Mouse (Mus musculus) forebrain, embryonic 11.5 days (tissue): ENCODE measurements around the gene Tsen34. TPM values are rescaled to one million over a fixed set of nuclear protein-coding genes. Genes with fewer than 3 reads are reported as not detected.
"Not testable (repeated sequence)": the region's sequence is repeated elsewhere in the genome, so short reads cannot be mapped to it uniquely, and the experiment has no call there.

Experiments used
- ATAC-seq: fragments of 200-750 bp; cut with Nextera tagmentation; replicated peaks from 2 replicates; pipeline ENCODE4 v1.8.0; 2017; ENCODE audit warnings: moderate TSS enrichment; ENCODE audit not compliant: low FRiP score
- DNase-seq: peaks from one replicate; pipeline ENCODE4 v3.0.0-alpha.2; 2017; ENCODE audit warnings: low spot score
- H3K27ac ChIP-seq: fragments of 300-500 bp; sonication (generic); 2 replicates; pipeline ENCODE4 v1.5.1; 2014; ENCODE audit warnings: low read depth, low read length
- H3K27me3 ChIP-seq: fragments of 300-500 bp; sonication (generic); 2 replicates; pipeline ENCODE4 v1.6.1; 2014; ENCODE audit warnings: mild to moderate bottlenecking, low read length, mixed read lengths; ENCODE audit not compliant: control insufficient read depth, insufficient read depth
- H3K36me3 ChIP-seq: fragments of 300-500 bp; sonication (generic); 2 replicates; pipeline ENCODE4 v1.6.1; 2014; ENCODE audit warnings: mild to moderate bottlenecking, low read length, moderate library complexity, mixed read lengths; ENCODE audit not compliant: control insufficient read depth, insufficient read depth
- H3K4me1 ChIP-seq: fragments of 300-500 bp; sonication (generic); replicated peaks from 2 replicates; pipeline ENCODE4 v1.6.1; 2014; ENCODE audit warnings: low read length, mixed read lengths; ENCODE audit not compliant: control insufficient read depth, insufficient read depth
- H3K4me2 ChIP-seq: fragments of 300-500 bp; sonication (generic); 2 replicates; pipeline ENCODE4 v1.6.1; 2014; ENCODE audit warnings: low read depth, mild to moderate bottlenecking, low read length, moderate library complexity, mixed read lengths; ENCODE audit not compliant: severe bottlenecking
- H3K4me3 ChIP-seq: fragments of 300-500 bp; sonication (generic); 2 replicates; pipeline ENCODE4 v1.5.1; 2014; ENCODE audit warnings: low read depth, low read length
- H3K9ac ChIP-seq: fragments of 300-500 bp; sonication (generic); 2 replicates; pipeline ENCODE4 v1.6.1; 2014; ENCODE audit warnings: low read length
- H3K9me3 ChIP-seq: fragments of 300-500 bp; sonication (generic); 2 replicates; pipeline ENCODE4 v1.6.1; 2016; ENCODE audit warnings: low read length, mixed read lengths; ENCODE audit not compliant: control insufficient read depth
- WGBS: fragments of 180-500 bp; shearing (Covaris S2); extraction: QIAGEN DNeasy Blood & Tissue Kit; methylation state at CpG from one replicate; pipeline ENCODE4 v1.1.7; 2014; 5-methylcytosine and 5-hydroxymethylcytosine counted together
- microRNA-seq: library from miRNA; unstranded; fragments of <30 nt; microRNA quantifications from one replicate; pipeline ENCODE4, GENCODE M21; 2016; ENCODE audit not compliant: insufficient number of aligned reads
- polyA plus RNA-seq: library from polyadenylated mRNA; unstranded; fragments of >200 nt; fragmentation: Nextera tagmentation; extraction: Ambion mirVana; gene quantifications from 2 replicates; pipeline ENCODE4 v1.2.1, GENCODE M21; 2014

Tsen34 gene
- polyA plus RNA-seq, 1 experiment from 2014 or later: 243 TPM

- not testable (repeated sequence) for H3K9ac ChIP-seq, H3K27me3 ChIP-seq, H3K4me3 ChIP-seq, H3K9me3 ChIP-seq, H3K4me1 ChIP-seq, DNase-seq, H3K4me2 ChIP-seq, ATAC-seq, H3K27ac ChIP-seq, H3K36me3 ChIP-seq
Observed at GRCm38 (mm10) chr7:3725459-3725858, 32.8 kb downstream of the Tsen34 start.

- WGBS: no CpG with 5 or more reads among the region's 1 CpGs
- not testable (repeated sequence) for H3K27me3 ChIP-seq, H3K9me3 ChIP-seq, H3K36me3 ChIP-seq, H3K4me1 ChIP-seq, H3K9ac ChIP-seq, H3K4me2 ChIP-seq, DNase-seq, ATAC-seq, H3K27ac ChIP-seq, H3K4me3 ChIP-seq
Observed at GRCm38 (mm10) chr7:3732675-3733074, 40.0 kb downstream of the Tsen34 start.

Small RNA genes lying within 50 kb of the gene (microRNA-seq; reads per million reads assigned to microRNA genes)
- 4.2 reads per million for gene Mir3572

Other genes with a start within 250 kb of the Tsen34 start
- not detected in 2 replicates for gene Tarm1, start 190.2 kb upstream of the Tsen34 start, polyA plus RNA-seq
- 0.15 and 0.36 TPM in 2 replicates for gene Oscar, start 76.7 kb upstream of the Tsen34 start, polyA plus RNA-seq
- gene Ndufa3, start 75.5 kb upstream of the Tsen34 start, polyA plus RNA-seq: 338 and 353 TPM in 2 replicates
- 30.0 and 31.9 TPM in 2 replicates for gene Tfpt, start 62.9 kb upstream of the Tsen34 start, polyA plus RNA-seq
- 157 and 164 TPM in 2 replicates for gene Prpf31, start 62.9 kb upstream of the Tsen34 start, polyA plus RNA-seq
- gene Cnot3, start 47.6 kb upstream of the Tsen34 start, polyA plus RNA-seq: 80.4 and 88.1 TPM in 2 replicates
- 15.0 and 16.1 TPM in 2 replicates for gene Leng1, start 27.0 kb upstream of the Tsen34 start, polyA plus RNA-seq
- 2.1 and 3.5 TPM in 2 replicates for gene Tmc4, start 15.3 kb upstream of the Tsen34 start, polyA plus RNA-seq
- gene Mboat7, start 660 bp downstream of the Tsen34 start, polyA plus RNA-seq: 37.1 and 40.2 TPM in 2 replicates
- 1,200 and 1,214 TPM in 2 replicates for gene Rps9, start 11.1 kb downstream of the Tsen34 start, polyA plus RNA-seq
- gene Pirb, start 27.5 kb downstream of the Tsen34 start, polyA plus RNA-seq: 0.12 and 0.27 TPM in 2 replicates
- not detected in 2 replicates for gene Gm15448, start 132.8 kb downstream of the Tsen34 start, polyA plus RNA-seq
- not detected in 2 replicates for gene Pira2, start 152.2 kb downstream of the Tsen34 start, polyA plus RNA-seq
- not detected in 2 replicates for gene Gm14548, start 205.3 kb downstream of the Tsen34 start, polyA plus RNA-seq
- gene Lilra6, start 222.6 kb downstream of the Tsen34 start, polyA plus RNA-seq: not detected in 2 replicates